Mouse (Mus musculus): Measurements from ENCODE around the gene Fmnl2.

- no peak for TF ChIP-seq GATA1 (IDR thresholded peaks at IDR 0.05; ENCODE audit: borderline replicate concordance, low read length)
- no peak for TF ChIP-seq FLI1 (IDR thresholded peaks at IDR 0.05; ENCODE audit: low read length)
Observed at GRCm38 (mm10) chr2:53101885-53102740, 244.5 kb downstream of the Fmnl2 start.
